Mouse (Mus musculus): ENCODE measurements around the gene Gmps. TPM values are rescaled to one million over a fixed set of nuclear protein-coding genes. Genes with fewer than 3 reads are reported as not detected.

Gmps gene
- total RNA-seq (2014; rRNA removed) = 32.6 and 34.3 TPM in 2 replicates
- polyA plus RNA-seq (2015; fragmentation: Nextera tagmentation; extraction: Ambion mirVana) = 33.7 and 35.5 TPM in 2 replicates

DNA sequence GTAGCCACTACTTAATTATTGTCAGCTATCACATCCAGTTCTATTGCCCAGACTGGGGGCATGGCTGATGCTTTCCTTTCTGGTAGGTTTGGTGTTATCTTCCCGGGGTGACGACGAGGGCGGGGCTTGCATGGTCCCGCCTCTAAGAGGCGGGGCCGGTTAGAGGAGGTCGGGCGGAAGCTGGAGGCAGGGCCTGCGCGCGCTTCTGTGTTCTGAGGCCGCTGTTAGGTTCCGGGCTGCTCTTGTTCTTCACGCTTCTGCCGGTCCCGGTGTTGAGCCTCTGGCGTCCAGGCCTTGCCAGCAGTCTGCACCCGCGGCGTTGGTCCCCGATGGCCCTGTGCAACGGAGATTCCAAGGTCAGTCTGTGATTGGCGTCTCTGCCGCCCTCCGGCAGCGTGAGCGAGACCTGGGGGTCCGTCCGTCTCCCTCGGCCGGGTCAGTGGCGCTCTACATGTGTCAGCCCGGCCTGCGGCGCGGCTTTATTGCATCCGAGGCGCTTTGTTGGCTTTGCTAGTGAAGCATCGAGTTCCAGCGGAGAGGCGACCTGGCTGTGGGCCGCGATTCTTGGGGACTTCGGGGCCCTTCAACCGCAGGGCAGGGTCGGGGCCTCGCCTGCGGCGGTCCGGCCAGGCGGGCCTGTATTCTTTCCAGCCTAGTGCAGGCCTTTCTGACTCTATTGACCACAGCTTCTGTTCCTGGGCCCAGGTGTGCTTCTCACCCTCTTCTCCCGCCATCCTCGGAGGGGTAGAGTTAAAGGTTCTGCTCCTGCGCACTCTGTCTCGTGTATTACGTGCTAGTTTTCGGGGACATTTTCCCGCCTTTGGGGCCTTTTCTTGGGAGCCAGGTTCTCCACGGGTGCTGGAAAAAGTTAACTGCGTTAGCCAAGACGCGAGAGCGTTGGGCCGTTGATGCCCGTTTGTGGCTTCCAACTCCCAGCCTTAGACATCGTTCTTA lies at the start of gene Gmps:
Gmps (plus strand) TSS at position 152 of the 954 bp plus-strand sequence.
- under 1% methylated on average over 67 of the region's 67 CpGs for WGBS
- peak within 1 kb of the TSS; percentile 68 for H3K4me3 ChIP-seq (ENCODE audit: low read length)
- ATAC-seq (peak; percentile 99), DNase-seq (ENCODE audit: low spot score) (peak; percentile 95)
- no peaks in the 10 kb centered on the region for H3K27me3 ChIP-seq (ENCODE audit: insufficient read depth, low read length)
- no peaks in the 10 kb centered on the region for H3K36me3 ChIP-seq (ENCODE audit: insufficient read depth, low read length)
- no peaks in the 10 kb centered on the region for H3K9me3 ChIP-seq (ENCODE audit: low read length)
- peak within 1 kb of the TSS; percentile 67 for H3K9ac ChIP-seq (replicated peaks; ENCODE audit: low read length)
- no peak for TF ChIP-seq CTCF (IDR thresholded peaks at IDR 0.05; ENCODE audit: low read depth)
- peak within 1 kb of the TSS; percentile 77 for H3K4me2 ChIP-seq (ENCODE audit: low read depth, low read length)
- peak within 1 kb of the TSS; percentile 76 for H3K27ac ChIP-seq
- H3K4me1 ChIP-seq (ENCODE audit: insufficient read depth, low read length) = no peaks in the 10 kb centered on the region; the same call in 1 of the 2 replicates

- ATAC-seq = peak; percentile 99
- 5% methylated on average over 48 of the region's 48 CpGs for WGBS
Observed at GRCm38 (mm10) chr3:63928878-63929859, 46.7 kb upstream of the Gmps start, which contains the start of gene E130311K13Rik. Gene E130311K13Rik (minus strand): TSS chr3:63929472.

DNA sequence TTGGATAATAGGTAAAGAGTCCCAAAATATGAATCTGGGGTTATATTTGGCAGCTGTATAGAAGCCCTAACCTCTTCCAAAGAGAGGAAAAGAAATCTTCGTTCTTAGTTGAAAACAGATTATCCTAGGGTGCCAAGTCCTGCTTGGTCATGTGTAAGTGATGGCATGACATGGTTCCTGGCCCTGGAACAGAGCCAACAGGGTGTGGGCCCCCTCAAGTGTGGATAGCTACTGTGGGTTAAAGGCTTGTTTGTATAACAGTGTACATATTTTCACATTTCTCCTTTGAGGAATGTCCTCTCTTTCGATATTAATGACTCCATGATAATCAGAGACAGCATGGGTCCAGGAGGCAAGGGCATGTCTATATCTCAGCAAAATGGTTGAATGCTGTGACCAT lies 37.0 kb upstream of the Gmps start:
- Histone ChIP-seq H3K9me3 (ENCODE audit: low read length) (no peaks in the 10 kb centered on the region), H3K36me3 (ENCODE audit: insufficient read depth, low read length) (no peaks in the 10 kb centered on the region), H3K27ac (no peak overlapping the region), H3K4me3 (ENCODE audit: low read length) (no peak overlapping the region), H3K4me2 (ENCODE audit: low read depth, low read length) (no peak overlapping the region), H3K27me3 (ENCODE audit: insufficient read depth, low read length) (no peaks in the 10 kb centered on the region), H3K9ac (replicated peaks; ENCODE audit: low read length) (no peak overlapping the region), H3K4me1 (ENCODE audit: insufficient read depth, low read length) (no peaks in the 10 kb centered on the region)
- no peak for TF ChIP-seq CTCF (IDR thresholded peaks at IDR 0.05; ENCODE audit: low read depth)
- DNase-seq (ENCODE audit: low spot score) (no peak), ATAC-seq (no peak)
- WGBS = 60% methylated on average over 2 of the region's 2 CpGs

More at GRCm38 (mm10) chr3:63928878-63929859, 46.7 kb upstream of the Gmps start, which contains the start of gene E130311K13Rik:
- Histone ChIP-seq H3K4me2 (ENCODE audit: low read depth, low read length) (peak within 1 kb of the TSS; percentile 58), H3K4me1 (ENCODE audit: insufficient read depth, low read length) (no peaks in the 10 kb centered on the region), H3K4me3 (ENCODE audit: low read length) (peak within 1 kb of the TSS; percentile 61), H3K9ac (replicated peaks; ENCODE audit: low read length) (peak within 1 kb of the TSS; percentile 92), H3K36me3 (ENCODE audit: insufficient read depth, low read length) (0 out of 2 replicates have a peak, but pooled peaks cover 3% of the 10 kb centered on the region), H3K9me3 (ENCODE audit: low read length) (no peaks in the 10 kb centered on the region), H3K27ac (peak within 1 kb of the TSS; percentile 88), H3K27me3 (ENCODE audit: insufficient read depth, low read length) (no peaks in the 10 kb centered on the region)
- DNase-seq (ENCODE audit: low spot score) = peak; percentile 94
- peak; percentile 61 for TF ChIP-seq CTCF (IDR thresholded peaks at IDR 0.05; ENCODE audit: low read depth)

DNA sequence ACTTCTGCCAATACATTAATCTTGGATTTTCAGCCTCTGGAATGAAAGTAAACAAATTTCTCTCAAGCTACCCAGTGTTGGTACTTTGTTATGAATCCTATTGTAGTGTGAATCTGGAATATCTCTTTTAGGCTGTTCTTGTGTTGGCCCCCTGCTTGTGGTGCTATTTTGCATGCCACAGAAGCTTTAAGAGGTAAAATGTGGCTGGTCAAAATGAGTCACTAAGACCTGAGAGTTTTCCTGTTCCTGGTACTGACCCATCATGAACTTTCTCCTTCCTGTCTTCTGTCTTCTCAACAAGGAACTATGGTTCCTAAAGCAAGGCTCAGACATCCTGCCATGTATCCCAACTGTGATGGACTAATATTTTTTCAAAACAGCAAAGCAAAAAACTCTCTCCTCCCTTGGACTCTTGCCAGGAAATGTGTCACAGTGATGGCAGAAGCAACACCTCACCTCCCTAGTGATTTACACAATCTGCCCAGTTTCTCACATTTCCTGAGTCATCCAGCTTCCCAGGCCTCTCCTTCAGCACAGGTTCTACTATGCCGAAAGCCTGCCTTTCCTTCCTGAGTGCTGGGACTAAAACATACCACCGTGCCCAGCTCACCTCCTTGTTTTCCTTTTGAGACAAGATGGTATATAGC lies 34.6 kb upstream of the Gmps start:
- Histone ChIP-seq H3K27ac (no peak overlapping the region), H3K27me3 (ENCODE audit: insufficient read depth, low read length) (no peaks in the 10 kb centered on the region), H3K4me1 (ENCODE audit: insufficient read depth, low read length) (no peaks in the 10 kb centered on the region), H3K9ac (replicated peaks; ENCODE audit: low read length) (no peak overlapping the region), H3K4me3 (ENCODE audit: low read length) (no peak overlapping the region), H3K9me3 (ENCODE audit: low read length) (no peaks in the 10 kb centered on the region), H3K4me2 (ENCODE audit: low read depth, low read length) (no peak overlapping the region), H3K36me3 (ENCODE audit: insufficient read depth, low read length) (no peaks in the 10 kb centered on the region)
- DNase-seq (ENCODE audit: low spot score) = peak; percentile 28
- ATAC-seq = no peak
- WGBS = 83% methylated on average over 2 of the region's 2 CpGs
- TF ChIP-seq CTCF (IDR thresholded peaks at IDR 0.05; ENCODE audit: low read depth) = no peak

- Histone ChIP-seq H3K4me3 (ENCODE audit: low read length) (no peak overlapping the region), H3K27me3 (ENCODE audit: insufficient read depth, low read length) (no peaks in the 10 kb centered on the region), H3K9ac (replicated peaks; ENCODE audit: low read length) (no peak overlapping the region), H3K27ac (no peak overlapping the region), H3K4me1 (ENCODE audit: insufficient read depth, low read length) (no peaks in the 10 kb centered on the region), H3K36me3 (ENCODE audit: insufficient read depth, low read length) (no peaks in the 10 kb centered on the region), H3K4me2 (ENCODE audit: low read depth, low read length) (no peak overlapping the region), H3K9me3 (ENCODE audit: low read length) (no peaks in the 10 kb centered on the region)
- 86% methylated on average over 3 of the region's 3 CpGs for WGBS
- no peak for TF ChIP-seq CTCF (IDR thresholded peaks at IDR 0.05; ENCODE audit: low read depth)
- no peak for DNase-seq (ENCODE audit: low spot score)
- ATAC-seq = no peak
Observed at GRCm38 (mm10) chr3:63949837-63950236, 26.1 kb upstream of the Gmps start.

Measured in hindbrain, postnatal 0 days (tissue).